Mouse (Mus musculus) megakaryocyte, embryonic 14.5 days (primary cell): ENCODE results near the gene Sf1. TPM values are rescaled to one million over a fixed set of nuclear protein-coding genes. Genes with fewer than 3 reads are reported as not detected.

Experiments used
- H3K27me3 ChIP-seq: replicated peaks from 2 replicates; pipeline ENCODE3; 2012; ENCODE audit warnings: inconsistent platforms
- H3K36me3 ChIP-seq: replicated peaks from 2 replicates; pipeline ENCODE3; 2012; ENCODE audit warnings: low read length, inconsistent platforms, mixed read lengths
- H3K4me1 ChIP-seq: 2 replicates; pipeline ENCODE4 v1.6.1; 2012; ENCODE audit warnings: inconsistent platforms
- H3K4me3 ChIP-seq: replicated peaks from 2 replicates; pipeline ENCODE3; 2012; ENCODE audit warnings: moderate library complexity, mild to moderate bottlenecking, inconsistent platforms
- H3K9me3 ChIP-seq: 2 replicates; pipeline ENCODE4 v1.6.1; 2012; ENCODE audit warnings: inconsistent platforms
- FLI1 ChIP-seq: IDR thresholded peaks from 2 replicates; pipeline ENCODE4 v1.6.1; 2012; ENCODE audit warnings: low read length, inconsistent platforms, mixed read lengths
- GATA1 ChIP-seq: IDR thresholded peaks from 3 replicates; pipeline ENCODE4 v1.6.1; 2012; ENCODE audit warnings: mixed read lengths, low read length, inconsistent platforms, borderline replicate concordance
- polyA plus RNA-seq: library from polyadenylated mRNA; stranded (reverse); fragments of >175 nt; gene quantifications from 2 replicates; pipeline ENCODE4 v1.2.3, GENCODE M21; 2012; ENCODE audit warnings: low replicate concordance; ENCODE audit not compliant: insufficient read depth

The Sf1 gene
- polyA plus RNA-seq, 1 experiment = 1,025 TPM

DNA sequence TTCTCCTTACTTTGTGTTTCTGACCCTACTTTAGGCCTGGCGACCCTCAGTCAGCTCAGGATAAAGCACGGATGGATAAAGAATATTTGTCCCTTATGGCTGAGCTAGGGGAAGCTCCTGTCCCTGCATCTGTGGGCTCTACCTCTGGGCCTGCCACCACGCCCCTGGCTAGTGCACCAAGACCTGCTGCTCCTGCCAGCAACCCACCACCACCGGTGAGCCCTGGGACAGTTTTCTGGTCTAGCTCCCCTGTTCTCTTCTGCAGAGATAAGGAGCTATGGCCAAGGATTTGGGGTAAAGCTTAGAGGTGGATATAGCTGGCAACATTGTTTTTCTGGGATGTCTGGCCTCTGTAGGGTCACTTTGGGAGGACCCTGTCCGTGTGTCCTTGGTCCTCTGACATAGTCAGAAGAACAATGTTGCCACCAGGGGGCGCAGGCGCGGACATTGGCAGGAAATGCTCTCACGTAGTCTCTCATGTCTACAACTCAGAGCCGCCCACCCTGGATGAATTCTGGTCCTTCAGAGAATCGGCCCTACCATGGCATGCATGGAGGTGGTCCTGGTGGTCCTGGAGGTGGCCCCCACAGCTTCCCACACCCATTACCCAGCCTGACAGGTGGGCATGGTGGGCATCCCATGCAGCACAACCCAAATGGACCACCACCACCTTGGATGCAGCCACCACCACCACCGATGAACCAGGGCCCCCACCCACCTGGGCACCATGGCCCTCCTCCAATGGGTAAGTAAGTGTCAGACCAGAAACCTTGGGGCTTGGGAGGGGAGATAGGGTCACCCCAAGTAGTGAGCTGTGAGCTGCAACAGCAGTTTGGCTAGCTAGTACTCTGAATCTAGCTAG lies 10.3 kb downstream of the Sf1 start:
- peaks cover 100% of the 10 kb centered on the region for H3K36me3 ChIP-seq
- H3K9me3 ChIP-seq = no peaks in the 10 kb centered on the region
- peak overlapping the region; percentile 50 for H3K4me3 ChIP-seq
- H3K4me1 ChIP-seq = peaks cover 46% of the 10 kb centered on the region
- TF ChIP-seq GATA1 = no peak
- no peak for TF ChIP-seq FLI1
- no peaks in the 10 kb centered on the region for H3K27me3 ChIP-seq

DNA sequence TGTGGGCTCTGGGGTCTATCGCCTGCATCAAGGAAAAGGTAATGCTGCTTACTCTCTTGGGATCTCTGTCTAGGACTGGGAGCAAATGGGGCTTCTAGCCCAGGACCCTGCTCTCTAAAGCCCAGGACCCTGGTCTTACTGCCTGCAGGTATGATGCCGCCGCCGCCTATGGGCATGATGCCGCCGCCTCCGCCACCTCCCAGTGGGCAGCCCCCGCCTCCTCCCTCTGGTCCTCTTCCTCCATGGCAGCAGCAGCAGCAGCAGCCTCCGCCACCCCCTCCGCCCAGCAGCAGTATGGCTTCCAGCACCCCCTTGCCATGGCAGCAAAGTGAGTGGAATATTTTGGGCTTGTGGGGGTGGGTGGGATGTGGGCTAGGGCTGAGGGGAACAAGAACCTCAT lies 11.1 kb downstream of the Sf1 start:
- no peak for TF ChIP-seq FLI1
- TF ChIP-seq GATA1 = no peak
- Histone ChIP-seq H3K4me3 (no peak overlapping the region), H3K4me1 (peaks cover 47% of the 10 kb centered on the region), H3K9me3 (no peaks in the 10 kb centered on the region), H3K36me3 (peaks cover 100% of the 10 kb centered on the region), H3K27me3 (no peaks in the 10 kb centered on the region)

DNA sequence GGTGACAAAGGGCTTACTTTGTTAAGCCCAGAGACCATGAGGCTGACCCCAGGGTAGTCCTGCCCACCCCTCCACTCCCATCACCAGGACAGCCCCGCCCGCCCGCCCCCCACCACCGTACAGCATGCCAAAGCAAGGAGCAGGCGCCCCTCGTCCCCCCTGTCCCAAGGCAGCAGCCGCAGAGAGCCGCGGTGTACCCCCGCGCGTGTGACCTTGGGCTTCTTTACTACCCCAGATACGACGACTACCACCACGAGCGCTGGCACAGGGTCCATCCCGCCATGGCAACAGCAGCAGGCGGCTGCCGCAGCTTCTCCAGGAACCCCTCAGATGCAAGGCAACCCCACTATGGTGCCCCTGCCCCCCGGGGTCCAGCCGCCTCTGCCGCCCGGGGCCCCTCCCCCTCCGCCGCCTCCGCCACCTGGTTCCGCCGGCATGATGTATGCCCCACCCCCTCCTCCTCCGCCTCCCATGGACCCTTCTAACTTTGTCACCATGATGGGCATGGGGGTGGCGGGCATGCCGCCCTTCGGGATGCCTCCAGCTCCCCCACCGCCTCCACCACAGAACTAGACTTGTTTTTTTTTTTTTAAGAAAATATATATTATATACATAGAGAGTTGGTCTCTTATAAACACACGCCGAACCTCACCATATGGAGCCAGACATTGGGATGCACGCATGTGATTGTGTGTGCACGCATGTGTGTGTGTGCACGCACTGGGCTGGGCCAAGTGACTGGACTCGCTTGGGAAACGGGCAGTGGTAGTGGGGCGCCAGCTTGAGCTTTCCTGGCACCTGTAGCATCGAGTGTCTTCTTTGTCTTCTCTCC lies 12.1 kb downstream of the Sf1 start:
- TF ChIP-seq FLI1 (no peak), GATA1 (no peak)
- no peaks in the 10 kb centered on the region for H3K9me3 ChIP-seq
- H3K4me1 ChIP-seq = peaks cover 50% of the 10 kb centered on the region
- no peak overlapping the region for H3K4me3 ChIP-seq
- H3K36me3 ChIP-seq = peaks cover 96% of the 10 kb centered on the region
- H3K27me3 ChIP-seq = no peaks in the 10 kb centered on the region

DNA sequence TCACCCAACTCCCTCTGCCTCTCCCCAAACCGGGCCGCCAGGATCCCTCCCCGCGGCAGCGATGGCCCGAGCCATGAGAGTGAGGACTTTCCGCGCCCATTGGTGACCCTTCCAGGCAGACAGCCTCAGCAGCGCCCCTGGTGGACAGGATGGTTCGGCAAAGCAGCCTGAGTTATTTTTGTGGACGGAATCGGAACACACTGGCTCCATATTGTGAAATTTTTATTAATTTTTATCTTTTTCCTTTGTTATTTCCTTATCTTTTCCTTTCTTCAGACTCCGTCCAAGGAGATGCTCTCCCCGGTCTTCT lies 12.7 kb downstream of the Sf1 start:
- Histone ChIP-seq H3K27me3 (no peaks in the 10 kb centered on the region), H3K4me3 (no peak overlapping the region), H3K9me3 (no peaks in the 10 kb centered on the region), H3K36me3 (peaks cover 96% of the 10 kb centered on the region), H3K4me1 (peaks cover 54% of the 10 kb centered on the region)
- no peak for TF ChIP-seq GATA1
- no peak for TF ChIP-seq FLI1

DNA sequence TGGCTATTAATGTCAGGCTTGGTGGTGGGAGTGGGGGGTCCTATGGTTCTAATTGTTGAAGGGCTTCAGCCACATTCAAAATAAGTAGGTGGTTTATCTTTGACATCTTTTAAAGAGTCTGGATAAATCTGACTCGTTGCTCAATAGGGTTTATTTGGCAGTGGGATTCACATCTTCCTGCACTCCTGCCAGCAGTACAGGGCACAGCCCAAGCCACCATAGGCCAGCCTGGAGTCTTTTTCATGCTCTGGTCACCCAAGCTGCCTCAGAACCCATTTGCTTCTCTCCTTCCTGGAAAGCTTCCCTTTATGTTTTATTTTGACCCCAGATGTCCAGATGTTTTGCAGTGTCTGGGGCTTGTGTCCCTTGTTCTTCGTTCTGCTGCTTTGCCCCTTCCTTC lies 13.2 kb downstream of the Sf1 start:
- H3K4me3 ChIP-seq = no peak overlapping the region
- peaks cover 93% of the 10 kb centered on the region for H3K36me3 ChIP-seq
- TF ChIP-seq GATA1 (no peak), FLI1 (no peak)
- H3K9me3 ChIP-seq = no peaks in the 10 kb centered on the region
- H3K4me1 ChIP-seq = peaks cover 56% of the 10 kb centered on the region
- no peaks in the 10 kb centered on the region for H3K27me3 ChIP-seq

DNA sequence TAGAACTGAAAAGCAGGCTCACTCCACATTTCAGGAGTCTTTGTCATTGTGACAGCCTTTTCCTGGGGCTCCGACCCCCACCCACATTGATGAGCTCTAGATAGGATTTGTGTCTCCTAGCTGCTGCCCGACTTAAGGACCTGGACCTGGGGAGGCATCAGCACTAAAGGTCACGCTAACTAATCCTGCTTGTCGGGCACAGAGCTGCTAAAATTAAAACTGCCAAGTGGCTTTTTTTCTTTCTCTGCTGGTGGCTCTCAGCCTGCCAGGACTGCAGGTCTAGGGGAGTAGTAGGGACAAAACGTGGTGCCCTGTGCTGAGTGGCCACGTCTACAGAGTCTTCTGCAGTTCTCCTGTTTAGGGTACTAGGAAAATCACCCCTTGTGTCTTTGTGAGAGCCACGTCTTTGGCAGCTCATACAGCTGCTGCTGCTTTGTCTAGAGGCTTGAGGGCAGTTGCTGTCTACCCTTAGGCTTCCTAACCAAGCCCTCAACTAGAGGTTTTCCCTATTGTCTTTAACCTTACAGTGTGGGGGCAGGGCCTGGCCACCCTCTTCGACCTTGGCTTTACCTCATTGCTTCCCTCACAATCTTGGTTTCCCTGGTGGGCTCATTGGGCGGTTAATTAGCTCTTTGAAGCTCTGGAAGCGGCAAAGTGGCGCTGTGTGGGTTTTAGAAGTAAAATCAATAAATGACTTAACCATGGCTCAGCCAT lies 14.0 kb downstream of the Sf1 start:
- TF ChIP-seq GATA1 = no peak
- no peak for TF ChIP-seq FLI1

DNA sequence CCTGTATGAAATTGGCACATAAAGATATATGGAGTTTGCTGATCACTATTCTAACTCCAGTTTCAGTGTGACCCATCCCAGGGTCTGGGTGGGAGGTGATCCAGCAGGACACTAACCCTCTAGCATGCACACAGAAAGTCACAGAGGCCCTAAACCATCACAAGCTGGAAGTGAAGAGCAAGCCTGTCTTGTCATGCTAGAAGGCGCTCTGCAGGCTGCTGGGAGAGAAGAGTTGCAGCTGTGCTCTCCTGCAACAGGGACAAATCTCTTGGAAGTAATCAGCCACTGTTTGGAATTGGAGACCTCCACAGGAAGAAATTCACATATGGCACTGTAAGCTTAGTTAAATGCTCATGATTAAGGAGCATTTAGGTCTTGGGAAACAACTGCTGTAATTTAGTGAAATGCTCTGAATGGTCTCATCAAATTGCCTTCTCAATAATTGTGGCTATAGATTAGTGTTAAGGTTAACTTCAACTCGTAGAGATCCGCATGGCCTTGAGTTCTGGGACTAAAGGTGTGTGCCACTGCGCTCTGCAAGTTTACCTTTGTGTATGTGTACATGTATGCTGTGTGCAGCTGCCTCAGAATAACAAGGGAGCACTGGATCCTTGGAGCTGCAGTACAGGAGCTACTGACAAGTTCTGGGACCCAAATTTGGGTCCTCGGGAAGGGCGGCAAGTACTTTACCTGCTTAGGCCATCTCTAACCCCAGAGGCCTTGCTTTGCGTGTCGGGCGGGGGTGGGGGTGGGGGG lies 17.1 kb downstream of the Sf1 start:
- no peaks in the 10 kb centered on the region for H3K27me3 ChIP-seq
- peaks cover 74% of the 10 kb centered on the region for H3K4me1 ChIP-seq
- no peak for TF ChIP-seq GATA1
- TF ChIP-seq FLI1 = no peak
- no peak overlapping the region for H3K4me3 ChIP-seq
- H3K9me3 ChIP-seq = no peaks in the 10 kb centered on the region
- H3K36me3 ChIP-seq = peaks cover 54% of the 10 kb centered on the region

More for the DNA sequence above, 14.0 kb downstream of the Sf1 start:
- peaks cover 85% of the 10 kb centered on the region for H3K36me3 ChIP-seq
- no peaks in the 10 kb centered on the region for H3K9me3 ChIP-seq
- no peak overlapping the region for H3K4me3 ChIP-seq
- peaks cover 58% of the 10 kb centered on the region for H3K4me1 ChIP-seq
- H3K27me3 ChIP-seq = no peaks in the 10 kb centered on the region

DNA sequence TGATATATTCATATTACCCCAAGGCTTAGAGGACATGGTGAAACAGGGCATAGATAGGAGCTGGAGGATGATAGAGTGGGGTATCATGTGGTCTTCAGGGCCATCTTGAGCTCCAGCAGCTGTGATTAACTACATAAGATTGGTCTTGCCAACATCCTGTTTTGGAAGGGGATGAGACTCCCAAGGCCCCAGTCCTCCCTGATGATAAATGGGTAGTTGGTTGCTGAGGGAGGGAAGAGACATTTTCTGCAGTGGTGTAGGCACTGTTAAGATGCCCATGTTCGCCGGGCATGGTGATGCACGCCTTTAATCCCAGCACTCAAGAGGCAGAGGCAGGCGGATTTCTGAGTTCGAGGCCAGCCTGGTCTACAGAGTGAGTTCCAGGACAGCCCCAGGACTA lies 17.7 kb downstream of the Sf1 start:
- H3K27me3 ChIP-seq = peaks cover 3% of the 10 kb centered on the region
- H3K4me3 ChIP-seq = no peak overlapping the region
- no peaks in the 10 kb centered on the region for H3K9me3 ChIP-seq
- no peak for TF ChIP-seq FLI1
- no peak for TF ChIP-seq GATA1
- H3K36me3 ChIP-seq = peaks cover 50% of the 10 kb centered on the region
- peaks cover 75% of the 10 kb centered on the region for H3K4me1 ChIP-seq

DNA sequence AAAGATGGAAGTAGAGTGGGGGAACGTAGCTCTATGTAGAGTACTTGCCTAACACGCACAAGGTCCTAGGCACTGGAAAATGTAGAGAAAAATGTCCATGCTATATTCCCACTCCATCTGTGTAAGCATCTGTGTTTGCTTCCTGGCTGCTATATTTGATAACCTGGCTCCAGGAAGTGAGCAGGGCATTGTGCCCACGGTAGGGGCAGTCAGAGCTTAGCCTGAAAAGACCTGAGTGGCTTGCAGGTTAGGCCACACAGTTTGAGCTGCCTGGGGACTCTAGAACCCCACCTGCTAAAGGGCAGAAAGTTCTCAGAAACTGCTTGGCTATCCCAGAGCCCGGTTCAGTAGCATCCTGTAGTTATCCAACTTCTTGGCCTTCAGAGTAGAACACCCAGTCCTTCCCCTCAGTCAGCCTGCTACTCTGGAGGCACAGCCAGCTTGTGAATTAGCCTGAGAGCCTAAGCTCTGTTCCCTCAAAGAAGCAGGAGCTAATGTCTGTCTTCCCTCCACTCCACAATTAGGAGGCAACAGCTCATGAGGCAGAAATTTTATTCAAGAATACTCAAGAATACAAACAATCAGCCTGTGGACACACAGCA lies 18.9 kb downstream of the Sf1 start:
- no peak overlapping the region for H3K4me3 ChIP-seq
- TF ChIP-seq FLI1 (no peak), GATA1 (no peak)
- H3K4me1 ChIP-seq = peaks cover 79% of the 10 kb centered on the region
- peaks cover 42% of the 10 kb centered on the region for H3K36me3 ChIP-seq
- H3K9me3 ChIP-seq = no peaks in the 10 kb centered on the region
- H3K27me3 ChIP-seq = peaks cover 14% of the 10 kb centered on the region

DNA sequence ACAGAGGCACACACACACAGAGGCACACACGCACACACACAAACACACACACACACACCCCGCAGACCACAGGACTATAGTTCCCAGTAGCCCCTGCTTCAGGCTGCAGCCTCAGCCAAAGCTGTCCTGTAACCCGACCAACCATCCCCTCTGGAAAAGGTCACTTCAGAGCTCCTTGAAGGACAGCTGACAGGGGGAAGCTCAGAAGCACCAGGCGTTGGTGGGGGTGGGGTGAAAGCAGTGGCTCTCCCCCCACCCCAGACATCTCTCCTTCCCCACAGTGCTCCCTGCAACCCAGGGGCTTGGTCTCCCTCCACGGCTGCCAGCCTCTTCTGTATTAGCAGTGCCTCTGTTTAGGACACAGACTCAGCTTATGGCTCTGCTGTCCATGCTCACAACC lies 20.0 kb downstream of the Sf1 start:
- H3K27me3 ChIP-seq = peaks cover 23% of the 10 kb centered on the region
- H3K4me1 ChIP-seq = peaks cover 73% of the 10 kb centered on the region
- no peaks in the 10 kb centered on the region for H3K9me3 ChIP-seq
- H3K4me3 ChIP-seq = no peak overlapping the region
- H3K36me3 ChIP-seq = peaks cover 34% of the 10 kb centered on the region
- TF ChIP-seq GATA1 (no peak), FLI1 (no peak)
